Mouse (Mus musculus) embryonic facial prominence, embryonic 10.5 days (tissue): ENCODE results near the gene Cit. TPM values are rescaled to one million over a fixed set of nuclear protein-coding genes. Genes with fewer than 3 reads are reported as not detected.

ENCODE experiments used
- DNase-seq: peaks from one replicate; pipeline ENCODE4 v3.0.0-alpha.2; 2017; ENCODE audit warnings: low spot score
- H3K27ac ChIP-seq: fragments of 300-500 bp; sonication (generic); replicated peaks from 2 replicates; pipeline ENCODE4 v1.5.1; 2016; ENCODE audit warnings: mild to moderate bottlenecking
- H3K27me3 ChIP-seq: fragments of 300-500 bp; sonication (generic); replicated peaks from 2 replicates; pipeline ENCODE4 v1.6.1; 2016; ENCODE audit warnings: low read depth, mild to moderate bottlenecking; ENCODE audit not compliant: poor library complexity, severe bottlenecking
- H3K36me3 ChIP-seq: fragments of 300-500 bp; sonication (generic); replicated peaks from 2 replicates; pipeline ENCODE4 v1.6.1; 2016; ENCODE audit warnings: mild to moderate bottlenecking, moderate library complexity
- H3K4me1 ChIP-seq: fragments of 300-500 bp; sonication (generic); 2 replicates; pipeline ENCODE4 v1.6.1; 2016
- H3K4me3 ChIP-seq: fragments of 300-500 bp; sonication (generic); 2 replicates; pipeline ENCODE4 v1.5.1; 2016; ENCODE audit warnings: mild to moderate bottlenecking, moderate library complexity
- H3K9me3 ChIP-seq: fragments of 300-500 bp; sonication (generic); 2 replicates; pipeline ENCODE4 v1.6.1; 2016; ENCODE audit warnings: mild to moderate bottlenecking
- WGBS: fragments of 180-500 bp; shearing (Covaris S2); methylation state at CpG from one replicate; pipeline ENCODE4 v1.1.7; 2016; 5-methylcytosine and 5-hydroxymethylcytosine counted together
- polyA plus RNA-seq: library from polyadenylated mRNA; unstranded; fragments of >200 nt; fragmentation: Nextera tagmentation; extraction: Ambion mirVana; gene quantifications from 2 replicates; pipeline ENCODE4 v1.2.1, GENCODE M21; 2016

Cit gene
- polyA plus RNA-seq, 1 experiment from 2014 or later, result 41.3 TPM

DNA sequence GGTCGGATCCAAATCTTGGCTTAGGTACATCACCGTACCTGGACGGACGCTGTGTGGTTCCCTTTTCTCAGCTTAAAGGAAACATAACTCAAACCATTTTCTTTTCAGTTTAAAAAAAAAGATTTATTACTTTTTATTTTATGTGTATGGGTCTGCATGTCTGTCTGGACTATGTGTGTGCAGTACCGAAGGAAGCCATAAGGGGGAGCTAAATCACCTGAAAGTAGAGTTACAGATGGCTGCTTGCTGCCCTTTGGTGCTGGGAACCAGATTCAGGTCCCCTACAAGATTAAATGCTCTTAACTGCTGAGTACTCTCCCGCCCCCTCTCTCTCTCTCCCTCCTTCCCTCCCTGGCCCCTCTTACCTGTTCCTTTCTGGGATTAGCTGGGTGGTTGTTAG lies 112.1 kb downstream of the Cit start:
- Histone ChIP-seq H3K27me3 (no peaks in the 10 kb centered on the region), H3K4me3 (no peak overlapping the region), H3K36me3 (peaks cover 88% of the 10 kb centered on the region), H3K9me3 (peaks cover 10% of the 10 kb centered on the region; the same call in 1 of the 2 replicates), H3K4me1 (peaks cover 5% of the 10 kb centered on the region; the same call in 1 of the 2 replicates), H3K27ac (no peak overlapping the region)
- WGBS, result 95% methylated on average over 6 of the region's 6 CpGs
- DNase-seq, result no peak

DNA sequence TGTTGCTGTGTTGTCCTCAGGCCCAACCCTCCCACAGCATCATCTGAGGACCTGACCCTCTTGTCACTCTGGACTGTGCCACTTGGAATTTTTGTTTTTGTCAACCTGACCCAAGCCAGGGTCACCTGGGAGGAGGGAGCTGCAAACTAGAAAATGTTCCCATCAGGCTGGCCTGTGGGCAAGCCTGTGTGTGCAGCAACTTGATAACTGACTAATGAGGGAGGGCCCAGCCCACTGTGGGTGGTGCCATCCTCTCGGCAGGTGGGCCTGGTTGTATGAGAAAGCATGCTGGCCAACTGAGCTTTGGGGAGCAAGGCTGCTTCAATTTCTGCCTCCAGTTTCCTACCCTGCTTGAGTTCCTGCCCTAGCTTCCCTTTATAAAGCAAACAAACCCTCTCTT lies 113.3 kb downstream of the Cit start:
- WGBS, result 93% methylated on average over 1 of the region's 1 CpGs
- Histone ChIP-seq H3K9me3 (peaks cover 6% of the 10 kb centered on the region; the same call in 1 of the 2 replicates), H3K4me3 (no peak overlapping the region), H3K27ac (no peak overlapping the region), H3K4me1 (peaks cover 5% of the 10 kb centered on the region; the same call in 1 of the 2 replicates), H3K36me3 (peaks cover 80% of the 10 kb centered on the region), H3K27me3 (no peaks in the 10 kb centered on the region)
- DNase-seq, result no peak

DNA sequence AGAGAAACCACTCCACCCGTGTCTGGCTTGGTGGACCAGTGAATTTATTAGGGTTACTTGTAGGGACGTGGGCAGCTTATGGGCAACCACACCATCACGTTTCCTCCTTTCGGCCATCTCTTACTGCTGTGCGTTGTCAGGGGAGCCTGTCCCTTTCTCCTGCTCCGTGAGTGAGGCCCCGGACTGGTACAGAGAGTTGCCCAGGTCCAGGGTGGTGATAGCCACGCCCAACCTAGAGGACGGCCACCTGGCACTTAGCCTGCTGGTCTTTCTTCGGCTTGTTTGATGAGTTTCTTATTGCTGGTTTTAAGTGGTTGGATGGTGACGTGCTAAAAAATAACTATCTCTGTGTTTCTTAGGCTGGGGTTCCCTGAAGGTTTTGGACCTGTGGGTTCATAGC lies 113.7 kb downstream of the Cit start:
- H3K27me3 ChIP-seq, result no peaks in the 10 kb centered on the region
- H3K4me1 ChIP-seq, result peaks cover 5% of the 10 kb centered on the region; the same call in 1 of the 2 replicates
- no peak for DNase-seq
- no peak overlapping the region for H3K27ac ChIP-seq
- peaks cover 5% of the 10 kb centered on the region; the same call in 1 of the 2 replicates for H3K9me3 ChIP-seq
- no peak overlapping the region for H3K4me3 ChIP-seq
- WGBS, result 93% methylated on average over 11 of the region's 11 CpGs
- H3K36me3 ChIP-seq, result peaks cover 80% of the 10 kb centered on the region

DNA sequence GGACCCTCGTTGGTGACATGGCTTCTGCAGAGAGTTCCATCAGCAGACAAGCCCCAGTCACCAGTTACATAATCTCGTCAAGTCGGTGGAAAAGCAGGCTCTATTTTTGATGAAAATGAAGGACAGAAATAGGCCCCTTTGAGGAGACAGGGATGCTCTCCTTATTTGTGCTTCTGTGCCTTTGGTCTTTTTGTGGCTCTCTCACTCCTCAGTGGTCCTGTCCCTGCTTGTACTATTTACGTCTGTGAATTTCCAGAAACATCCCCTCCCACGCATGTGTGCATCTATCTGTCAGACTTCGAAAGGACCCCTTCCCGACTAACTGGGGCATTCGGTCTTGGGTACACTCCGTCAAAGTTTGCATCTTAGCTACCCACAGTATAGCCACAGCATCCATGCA lies 116.7 kb downstream of the Cit start:
- 93% methylated on average over 9 of the region's 9 CpGs for WGBS

DNA sequence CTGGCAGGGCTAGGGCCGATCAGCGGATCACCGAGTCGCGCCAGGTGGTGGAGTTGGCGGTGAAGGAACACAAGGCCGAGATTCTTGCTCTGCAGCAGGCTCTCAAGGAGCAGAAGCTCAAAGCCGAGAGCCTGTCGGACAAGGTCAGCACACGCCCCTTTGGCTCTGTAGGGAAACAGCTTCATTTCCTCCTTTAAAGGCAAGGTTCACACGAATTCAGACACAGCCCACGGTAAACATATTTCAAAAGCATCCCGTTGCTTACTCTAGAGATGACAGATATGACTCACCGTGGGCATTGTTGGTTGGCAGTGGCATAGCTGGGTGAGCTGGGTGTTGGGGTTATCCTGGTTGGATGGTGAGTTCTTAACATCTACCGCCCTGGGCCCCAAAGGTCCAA lies 126.2 kb downstream of the Cit start:
- DNase-seq, result no peak
- Histone ChIP-seq H3K9me3 (no peaks in the 10 kb centered on the region), H3K27me3 (no peaks in the 10 kb centered on the region), H3K4me1 (no peaks in the 10 kb centered on the region), H3K4me3 (no peak overlapping the region), H3K36me3 (peaks cover 76% of the 10 kb centered on the region), H3K27ac (no peak overlapping the region)
- WGBS, result 92% methylated on average over 15 of the region's 15 CpGs

More for the DNA sequence above, 116.7 kb downstream of the Cit start:
- Histone ChIP-seq H3K27ac (no peak overlapping the region), H3K4me1 (peaks cover 5% of the 10 kb centered on the region; the same call in 1 of the 2 replicates), H3K27me3 (no peaks in the 10 kb centered on the region), H3K9me3 (peaks cover 5% of the 10 kb centered on the region; the same call in 1 of the 2 replicates), H3K36me3 (peaks cover 69% of the 10 kb centered on the region), H3K4me3 (no peak overlapping the region)
- DNase-seq, result no peak

DNA sequence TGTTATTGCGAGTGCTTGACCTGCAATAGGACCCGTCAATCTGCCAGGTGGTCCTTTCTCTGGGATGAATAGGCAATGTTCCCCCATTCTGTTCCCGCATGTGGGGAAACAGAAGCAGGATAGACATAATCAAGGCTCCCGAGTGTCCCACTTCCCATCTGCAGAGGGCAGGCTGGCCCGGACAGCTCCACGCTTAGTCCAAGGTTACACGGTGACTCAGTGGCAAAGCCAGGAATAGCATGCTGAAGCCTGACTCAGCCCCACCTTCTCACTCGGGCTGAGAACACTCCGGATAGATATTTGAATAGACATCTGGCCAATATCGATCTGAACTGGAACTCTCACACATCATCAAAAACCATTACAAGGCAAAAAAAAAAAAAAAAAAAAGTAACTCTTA lies 130.6 kb downstream of the Cit start:
- WGBS, result 91% methylated on average over 10 of the region's 10 CpGs
- no peaks in the 10 kb centered on the region for H3K27me3 ChIP-seq
- no peaks in the 10 kb centered on the region for H3K9me3 ChIP-seq
- H3K4me3 ChIP-seq, result no peak overlapping the region
- peaks cover 85% of the 10 kb centered on the region for H3K36me3 ChIP-seq
- DNase-seq, result no peak
- peaks cover 21% of the 10 kb centered on the region for H3K4me1 ChIP-seq
- H3K27ac ChIP-seq, result no peak overlapping the region

DNA sequence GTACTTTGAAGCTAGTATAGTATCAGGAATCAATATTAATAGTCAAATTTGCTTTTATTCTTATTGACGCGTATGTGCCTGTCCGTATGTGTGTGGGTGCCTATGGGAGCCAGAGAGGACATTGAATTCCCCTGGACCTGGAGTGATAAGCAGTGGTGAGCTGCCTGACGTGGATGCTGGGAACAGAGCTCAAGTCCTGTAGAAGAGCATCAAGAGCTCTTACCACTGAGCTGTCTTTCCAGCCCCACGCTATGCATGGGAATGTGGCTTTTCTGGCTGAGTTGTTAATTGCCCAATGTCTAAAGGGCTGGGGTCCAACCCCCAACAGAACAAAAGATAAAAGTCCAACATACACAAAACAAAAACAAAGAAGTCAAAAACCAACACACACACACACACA lies 131.4 kb downstream of the Cit start:
- Histone ChIP-seq H3K9me3 (no peaks in the 10 kb centered on the region), H3K27ac (no peak overlapping the region), H3K4me1 (peaks cover 21% of the 10 kb centered on the region), H3K4me3 (no peak overlapping the region), H3K36me3 (peaks cover 81% of the 10 kb centered on the region), H3K27me3 (no peaks in the 10 kb centered on the region)
- 91% methylated on average over 5 of the region's 5 CpGs for WGBS
- no peak for DNase-seq

DNA sequence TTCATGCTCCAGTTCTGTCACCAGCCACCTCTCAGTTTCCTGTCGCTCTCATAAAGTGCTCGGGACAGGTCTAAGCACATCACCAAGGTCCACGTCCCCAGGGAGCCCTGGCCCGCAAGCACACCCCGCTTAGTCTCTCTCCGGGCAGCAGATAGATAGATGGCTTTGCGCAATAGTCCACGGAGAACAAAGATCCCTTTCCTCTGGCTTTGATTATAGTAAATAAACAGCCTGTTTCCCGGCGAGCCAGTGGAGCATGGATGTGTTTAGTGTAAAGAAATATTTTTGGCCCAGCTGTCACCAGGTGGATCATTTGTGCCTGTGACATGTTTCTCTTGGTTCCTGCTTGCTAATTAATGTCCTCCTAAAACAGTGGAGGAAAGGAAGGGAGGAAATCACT lies 132.2 kb downstream of the Cit start:
- Histone ChIP-seq H3K27me3 (no peaks in the 10 kb centered on the region), H3K9me3 (no peaks in the 10 kb centered on the region), H3K4me1 (peaks cover 21% of the 10 kb centered on the region), H3K27ac (no peak overlapping the region), H3K4me3 (no peak overlapping the region), H3K36me3 (peaks cover 81% of the 10 kb centered on the region)
- DNase-seq, result no peak
- WGBS, result 60% methylated on average over 10 of the region's 10 CpGs

DNA sequence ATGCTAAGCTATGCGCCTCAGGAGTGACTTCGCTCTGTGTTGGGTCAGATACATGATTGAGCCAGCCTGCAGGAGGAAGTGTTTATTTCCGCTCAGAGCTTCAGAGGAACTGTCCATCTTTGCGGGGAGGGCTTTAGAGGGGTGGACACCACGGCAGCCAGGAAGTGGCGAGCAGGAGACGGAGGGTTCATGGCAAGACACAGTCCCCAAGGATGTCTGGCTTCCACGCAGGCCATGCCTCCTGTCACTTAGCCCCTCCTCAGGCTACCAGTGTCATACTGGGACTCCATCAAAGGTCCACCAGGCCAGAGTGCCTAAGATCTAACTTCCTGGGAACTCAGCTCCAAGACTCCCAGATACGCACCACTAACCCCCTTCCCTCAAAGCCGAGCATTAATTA lies 132.7 kb downstream of the Cit start:
- Histone ChIP-seq H3K27ac (peak overlapping the region; percentile 40; the same call in 1 of the 2 replicates), H3K36me3 (peaks cover 86% of the 10 kb centered on the region), H3K27me3 (no peaks in the 10 kb centered on the region), H3K4me1 (peaks cover 21% of the 10 kb centered on the region), H3K9me3 (no peaks in the 10 kb centered on the region), H3K4me3 (no peak overlapping the region)
- 75% methylated on average over 10 of the region's 10 CpGs for WGBS
- no peak for DNase-seq

DNA sequence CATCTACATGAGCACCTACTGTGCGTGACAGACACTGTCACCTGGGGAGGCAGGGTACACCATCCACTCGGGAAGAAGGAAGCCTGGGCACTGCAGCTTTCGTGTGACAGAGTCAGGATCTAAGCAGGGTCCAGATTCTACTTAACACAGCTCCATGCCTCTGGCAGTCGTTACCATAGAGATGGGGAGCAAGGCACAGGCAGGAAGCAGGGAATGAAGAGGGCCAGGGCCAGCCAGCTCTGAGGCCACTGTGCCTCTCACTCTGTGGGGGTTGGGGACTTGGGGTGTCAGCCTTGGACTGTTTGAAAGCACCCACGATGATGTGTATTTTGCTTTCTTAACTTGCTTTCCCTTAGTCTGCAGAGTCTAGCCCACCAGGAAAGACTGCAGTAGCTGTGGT lies 133.2 kb downstream of the Cit start:
- Histone ChIP-seq H3K4me1 (peaks cover 21% of the 10 kb centered on the region), H3K9me3 (no peaks in the 10 kb centered on the region), H3K27me3 (no peaks in the 10 kb centered on the region), H3K4me3 (no peak overlapping the region), H3K27ac (peak overlapping the region; percentile 40; the same call in 1 of the 2 replicates), H3K36me3 (peaks cover 91% of the 10 kb centered on the region)
- DNase-seq, result no peak
- WGBS, result 74% methylated on average over 5 of the region's 5 CpGs

DNA sequence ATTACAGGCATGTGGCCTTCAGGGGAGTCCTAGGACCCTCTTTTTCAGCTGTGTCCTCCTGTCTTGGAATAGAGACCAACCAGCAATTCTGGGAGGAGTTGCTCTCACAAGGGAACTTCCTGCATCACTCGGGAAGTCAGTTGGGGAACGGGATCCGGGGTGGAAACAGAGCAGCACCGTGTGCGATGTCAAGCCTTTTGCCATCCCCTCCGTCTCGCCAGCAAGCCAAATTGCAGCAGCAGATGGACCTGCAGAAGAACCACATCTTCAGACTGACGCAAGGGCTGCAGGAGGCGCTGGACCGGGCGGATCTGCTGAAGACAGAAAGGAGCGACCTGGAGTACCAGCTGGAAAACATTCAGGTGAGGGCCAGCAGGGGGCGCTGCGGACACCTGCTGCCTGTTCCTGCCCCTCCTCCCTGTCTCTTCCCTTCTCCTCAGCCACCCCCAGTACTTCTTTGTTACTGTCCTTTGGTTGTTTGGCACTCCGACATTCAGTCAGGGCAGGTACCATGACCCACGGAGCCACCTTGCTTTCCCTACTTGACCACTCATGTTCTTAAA lies 134.1 kb downstream of the Cit start:
- Histone ChIP-seq H3K36me3 (peaks cover 90% of the 10 kb centered on the region), H3K9me3 (no peaks in the 10 kb centered on the region), H3K27ac (no peak overlapping the region), H3K27me3 (no peaks in the 10 kb centered on the region), H3K4me1 (peaks cover 21% of the 10 kb centered on the region), H3K4me3 (no peak overlapping the region)
- 55% methylated on average over 16 of the region's 16 CpGs for WGBS
- DNase-seq, result peak; percentile 45

DNA sequence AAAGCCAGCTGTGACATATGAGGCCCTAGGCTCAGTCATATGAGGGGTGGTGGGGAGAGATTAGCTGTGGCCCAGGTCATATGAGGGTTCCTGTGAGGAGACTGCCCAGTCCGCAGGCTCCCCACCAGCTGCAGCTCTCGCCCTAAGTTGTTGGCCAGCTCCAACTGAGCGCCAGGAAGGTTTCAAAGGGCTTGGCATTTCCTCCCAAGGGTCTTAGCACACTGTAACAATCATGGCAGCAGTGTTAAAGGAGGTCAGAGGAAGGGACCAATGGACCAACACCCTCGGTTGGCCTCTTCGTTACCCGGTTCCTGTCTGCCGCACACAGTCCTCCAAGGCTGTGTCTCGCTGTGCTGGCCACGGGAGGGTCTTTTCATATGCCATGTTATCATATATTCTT lies 135.5 kb downstream of the Cit start:
- Histone ChIP-seq H3K27ac (no peak overlapping the region), H3K27me3 (no peaks in the 10 kb centered on the region), H3K9me3 (no peaks in the 10 kb centered on the region), H3K36me3 (peaks cover 90% of the 10 kb centered on the region), H3K4me3 (no peak overlapping the region), H3K4me1 (peaks cover 21% of the 10 kb centered on the region)
- WGBS, result 86% methylated on average over 9 of the region's 9 CpGs
- DNase-seq, result no peak

DNA sequence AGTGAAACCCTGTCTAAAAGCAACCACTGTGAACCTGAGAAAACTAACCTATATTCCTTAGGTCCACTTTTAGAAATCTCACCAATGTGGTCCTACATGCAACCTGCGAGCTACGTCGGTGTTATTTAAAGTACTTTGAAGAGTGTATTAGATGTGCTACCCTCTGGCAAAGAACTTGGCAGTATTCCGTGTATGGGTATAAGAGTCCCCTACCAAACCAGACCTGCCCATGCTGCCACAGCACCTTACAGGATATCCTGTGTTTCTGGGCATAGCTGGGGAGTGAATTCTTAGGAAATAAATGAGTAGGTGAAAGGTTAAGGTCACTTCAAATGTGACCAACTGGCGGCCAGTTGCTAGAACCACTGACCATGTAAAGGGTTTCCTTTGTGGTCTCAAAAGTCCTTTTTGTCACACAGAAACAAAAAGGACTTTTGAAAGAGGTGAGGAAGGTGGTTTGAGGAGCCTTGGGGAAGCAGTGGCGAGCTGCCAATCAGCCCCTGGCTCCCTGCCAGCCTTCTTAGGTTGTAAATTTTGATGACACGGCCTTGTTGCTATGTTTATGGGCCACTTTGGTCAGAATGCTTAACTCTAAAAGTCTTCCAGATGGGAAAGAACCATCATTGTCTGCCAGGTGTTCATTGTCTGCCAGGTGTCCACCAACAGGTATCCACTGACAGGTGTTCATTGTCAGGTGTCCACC lies 137.7 kb downstream of the Cit start:
- Histone ChIP-seq H3K4me3 (no peak overlapping the region), H3K36me3 (peaks cover 94% of the 10 kb centered on the region)

More for the DNA sequence above, 137.7 kb downstream of the Cit start:
- H3K27ac ChIP-seq, result no peak overlapping the region
- peaks cover 12% of the 10 kb centered on the region for H3K4me1 ChIP-seq
- no peaks in the 10 kb centered on the region for H3K27me3 ChIP-seq
- no peak for DNase-seq
- WGBS, result 90% methylated on average over 7 of the region's 7 CpGs
- no peaks in the 10 kb centered on the region for H3K9me3 ChIP-seq
